Mouse (Mus musculus) heart, postnatal 0 days (tissue): ENCODE measurements around the gene Racgap1.

Source experiments
- CTCF ChIP-seq: IDR thresholded peaks from 2 replicates; pipeline ENCODE4 v1.5.1; 2016; ENCODE audit warnings: antibody characterized with exemption, control low read depth, low read depth
- EP300 ChIP-seq: IDR thresholded peaks from 2 replicates; pipeline ENCODE4 v1.6.1; 2016; ENCODE audit warnings: antibody characterized with exemption, low read depth

DNA sequence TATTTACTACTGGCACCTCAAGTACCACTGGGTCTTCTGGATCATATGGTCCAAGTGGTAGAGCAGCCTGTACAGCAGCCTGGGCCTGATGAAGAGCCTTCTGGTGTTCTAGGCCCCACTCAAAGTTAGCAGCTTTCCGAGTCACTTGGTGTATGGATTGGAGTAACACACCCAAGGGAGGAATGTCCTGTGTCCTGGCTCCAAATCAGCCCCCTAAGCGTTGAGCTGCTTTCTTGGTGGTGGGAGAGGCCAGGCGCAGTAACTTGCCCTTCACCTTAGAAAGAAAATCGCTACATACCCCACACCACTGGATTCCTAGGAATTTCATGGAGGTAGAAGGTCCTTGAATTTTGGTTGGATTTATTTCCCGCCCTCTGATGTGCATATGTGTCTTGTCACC is 32.7 kb upstream of the Racgap1 start:
- TF ChIP-seq CTCF (no peak), EP300 (no peak)
